Mouse (Mus musculus): Measurements from ENCODE around the gene Pts. TPM values are rescaled to one million over a fixed set of nuclear protein-coding genes. Genes with fewer than 3 reads are reported as not detected.

Gene Pts
- total RNA-seq, 2 experiments from 2014 or later: 9.5 to 10.0 TPM

GRCm38 (mm10) chr9:50495405-50496150 is 32.9 kb downstream of the Pts start:
- intact Hi-C loops (cut with DNase I): no loop called here
- no peak for DNase-seq

- intact Hi-C loops (cut with DNase I): no loop called here
- DNase-seq: no peak
These were observed 34.2 kb downstream of the Pts start, which contains the start of gene Plet1 for GRCm38 (mm10) chr9:50494311-50494710. Gene Plet1 (plus strand): TSS chr9:50494525.

GRCm38 (mm10) chr9:50493777-50494176 is 34.7 kb downstream of the Pts start:
- intact Hi-C loops (cut with DNase I): no loop called here
- no peak for DNase-seq

- DNase-seq: no peak
- intact Hi-C loops (cut with DNase I): no loop called here
These were observed 36.9 kb downstream of the Pts start for GRCm38 (mm10) chr9:50491531-50492045.

GRCm38 (mm10) chr9:50490836-50491235 is 37.7 kb downstream of the Pts start:
- DNase-seq: no peak
- intact Hi-C loops (cut with DNase I): no loop called here

- intact Hi-C loops (cut with DNase I): no loop called here
- no peak for DNase-seq
These were observed 43.0 kb downstream of the Pts start for GRCm38 (mm10) chr9:50485521-50485920.

- DNase-seq: no peak
- intact Hi-C loops (cut with DNase I): no loop called here
These were observed 45.8 kb downstream of the Pts start for GRCm38 (mm10) chr9:50482743-50483142.

GRCm38 (mm10) chr9:50479476-50479875 is 49.0 kb downstream of the Pts start:
- intact Hi-C loops (cut with DNase I): no loop called here
- no peak for DNase-seq

GRCm38 (mm10) chr9:50478826-50479225 is 49.7 kb downstream of the Pts start:
- intact Hi-C loops (cut with DNase I): no loop called here
- DNase-seq: peak in 1 of 2 experiments; percentile 17

- intact Hi-C loops (cut with DNase I): no loop called here
- DNase-seq: no peak
These were observed 51.3 kb downstream of the Pts start for GRCm38 (mm10) chr9:50477270-50477669.

GRCm38 (mm10) chr9:50476651-50477050 is 51.9 kb downstream of the Pts start:
- intact Hi-C loops (cut with DNase I): no loop called here
- no peak for DNase-seq

GRCm38 (mm10) chr9:50475745-50476144 is 52.8 kb downstream of the Pts start:
- no peak for DNase-seq
- intact Hi-C loops (cut with DNase I): no loop called here

- no peak for DNase-seq
- intact Hi-C loops (cut with DNase I): no loop called here
These were observed 53.2 kb downstream of the Pts start for GRCm38 (mm10) chr9:50475318-50475717.

Other genes with a start within 250 kb of the Pts start
- 100 to 1,000 TPM; 347 to 480 TPM for gene Rpl10-ps3, start 183.8 kb downstream of the Pts start, total RNA-seq (2021)
- not detected for gene Plet1, start 34.2 kb downstream of the Pts start, total RNA-seq (2021)
- 1 to 10 TPM in 1 of 2 experiments, under 1 TPM in 1; 0.87 to 1.4 TPM for gene Il18, start 26.1 kb upstream of the Pts start, total RNA-seq (2021)
- under 1 TPM in 1 of 2 experiments, not detected in 1; 0.36 TPM for gene Bco2, start 26.5 kb upstream of the Pts start, total RNA-seq (2021)
- gene Tex12, start 32.6 kb upstream of the Pts start, total RNA-seq (2021): not detected
- gene Sdhd, start 75.1 kb upstream of the Pts start, total RNA-seq (2021): 100 to 1,000 TPM; 313 to 336 TPM
- 100 to 1,000 TPM; 184 to 202 TPM for gene Timm8b, start 75.2 kb upstream of the Pts start, total RNA-seq (2021)
- under 1 TPM in 1 of 2 experiments, not detected in 1; 0.96 TPM for gene Pih1d2, start 88.6 kb upstream of the Pts start, total RNA-seq (2021)
- gene Nkapd1, start 88.7 kb upstream of the Pts start, total RNA-seq (2021): 10 to 100 TPM in 1 of 2 experiments, 1 to 10 TPM in 1; 8.1 to 11.4 TPM
- gene Dlat, start 131.1 kb upstream of the Pts start, total RNA-seq (2021): 100 to 1,000 TPM; 207 to 232 TPM
- 1 to 10 TPM; 1.4 to 3.5 TPM for gene Dixdc1, start 210.8 kb upstream of the Pts start, total RNA-seq (2021)
- gene 2310030G06Rik, start 217.8 kb upstream of the Pts start, total RNA-seq (2021): 1 to 10 TPM; 1.8 to 4.2 TPM
- 1,000 to 10,000 TPM; 1,018 to 1,083 TPM for gene Cryab, start 222.6 kb upstream of the Pts start, total RNA-seq (2021)
- 100 to 1,000 TPM; 118 to 134 TPM for gene Hspb2, start 223.6 kb upstream of the Pts start, total RNA-seq (2021)
- 1 to 10 TPM; 4.3 to 4.6 TPM for gene Fdxacb1, start 239.5 kb upstream of the Pts start, total RNA-seq (2021)
- 10 to 100 TPM in 1 of 2 experiments, 1 to 10 TPM in 1; 7.1 to 10.2 TPM for gene Alg9, start 246.3 kb upstream of the Pts start, total RNA-seq (2021)
- 10 to 100 TPM in 1 of 2 experiments, 1 to 10 TPM in 1; 9.8 to 11.2 TPM for gene 1110032A03Rik, start 246.8 kb upstream of the Pts start, total RNA-seq (2021)

Measured in gastrocnemius, postnatal 36 days (tissue).